Mouse (Mus musculus) midbrain, embryonic 13.5 days (tissue): Measurements from ENCODE around the gene Fgd1. TPM values are rescaled to one million over a fixed set of nuclear protein-coding genes. Genes with fewer than 3 reads are reported as not detected.
A peak's percentile ranks its signal among the peaks of the same experiment; 100 is the strongest.

ENCODE experiments used
- ATAC-seq: fragments of 200-750 bp; cut with Nextera tagmentation; 2 replicates; pipeline ENCODE4 v1.8.0; 2017; ENCODE audit warnings: mild to moderate bottlenecking, moderate TSS enrichment, moderate library complexity
- H3K27ac ChIP-seq: fragments of 300-500 bp; sonication (generic); 2 replicates; pipeline ENCODE4 v1.5.1; 2015; ENCODE audit warnings: inconsistent platforms, mild to moderate bottlenecking, moderate library complexity
- H3K27me3 ChIP-seq: fragments of 300-500 bp; sonication (generic); 2 replicates; pipeline ENCODE4 v1.6.1; 2015; ENCODE audit warnings: mild to moderate bottlenecking, inconsistent platforms
- H3K36me3 ChIP-seq: fragments of 300-500 bp; sonication (generic); 2 replicates; pipeline ENCODE4 v1.6.1; 2015; ENCODE audit warnings: mild to moderate bottlenecking, inconsistent platforms
- H3K4me1 ChIP-seq: fragments of 300-500 bp; sonication (generic); replicated peaks from 2 replicates; pipeline ENCODE4 v1.6.1; 2015; ENCODE audit warnings: inconsistent platforms
- H3K4me2 ChIP-seq: fragments of 300-500 bp; sonication (generic); replicated peaks from 2 replicates; pipeline ENCODE4 v1.6.1; 2015; ENCODE audit warnings: moderate library complexity, mild to moderate bottlenecking, inconsistent platforms
- H3K4me3 ChIP-seq: fragments of 300-500 bp; sonication (generic); replicated peaks from 2 replicates; pipeline ENCODE4 v1.5.1; 2015; ENCODE audit warnings: mild to moderate bottlenecking, inconsistent platforms
- H3K9ac ChIP-seq: fragments of 300-500 bp; sonication (generic); replicated peaks from 2 replicates; pipeline ENCODE4 v1.6.1; 2015; ENCODE audit warnings: mild to moderate bottlenecking, inconsistent platforms
- H3K9me3 ChIP-seq: fragments of 300-500 bp; sonication (generic); 2 replicates; pipeline ENCODE4 v1.6.1; 2016; ENCODE audit warnings: mild to moderate bottlenecking, inconsistent platforms
- WGBS: fragments of 180-500 bp; shearing (Covaris S2); methylation state at CpG from one replicate; pipeline ENCODE4 v1.1.7; 2015; 5-methylcytosine and 5-hydroxymethylcytosine counted together
- polyA plus RNA-seq: library from polyadenylated mRNA; unstranded; fragments of >200 nt; fragmentation: Nextera tagmentation; extraction: Ambion mirVana; gene quantifications from 2 replicates; pipeline ENCODE4 v1.2.1, GENCODE M21; 2015

Fgd1 gene
- 11.6 and 13.0 TPM in 2 replicates for polyA plus RNA-seq

GRCm38 (mm10) chrX:151045850-151046249, at the start of gene Fgd1:
Gene Fgd1 (plus strand): TSS chrX:151046150.
- H3K36me3 ChIP-seq = no peaks in the 10 kb centered on the region

GRCm38 (mm10) chrX:150996775-150997174, 49.2 kb upstream of the Fgd1 start:
- WGBS = 86% methylated on average over 3 of the region's 3 CpGs
- no peak overlapping the region for H3K4me3 ChIP-seq
- peaks cover 72% of the 10 kb centered on the region for H3K36me3 ChIP-seq
- no peak overlapping the region for H3K9ac ChIP-seq
- no peaks in the 10 kb centered on the region for H3K9me3 ChIP-seq
- no peaks in the 10 kb centered on the region for H3K4me1 ChIP-seq
- no peak for ATAC-seq
- H3K27me3 ChIP-seq = no peaks in the 10 kb centered on the region
- no peak overlapping the region for H3K4me2 ChIP-seq
- no peak overlapping the region for H3K27ac ChIP-seq

More at GRCm38 (mm10) chrX:151045850-151046249, at the start of gene Fgd1:
- Histone ChIP-seq H3K27me3 (no peaks in the 10 kb centered on the region), H3K4me1 (peaks cover 27% of the 10 kb centered on the region), H3K4me3 (peak within 1 kb of the TSS; percentile 69), H3K4me2 (peak within 1 kb of the TSS; percentile 69), H3K27ac (peak within 1 kb of the TSS; percentile 93), H3K9ac (peak within 1 kb of the TSS; percentile 84), H3K9me3 (no peaks in the 10 kb centered on the region)
- no peak for ATAC-seq
- WGBS = 97% methylated on average over 8 of the region's 8 CpGs

- H3K36me3 ChIP-seq = 0 out of 2 replicates have a peak, but pooled peaks cover 3% of the 10 kb centered on the region
- peak within 1 kb of the TSS; percentile 49 for H3K4me3 ChIP-seq
- no peaks in the 10 kb centered on the region for H3K9me3 ChIP-seq
- H3K27me3 ChIP-seq = peaks cover 3% of the 10 kb centered on the region; the same call in 1 of the 2 replicates
- H3K9ac ChIP-seq = peak within 1 kb of the TSS; percentile 61
- 23% methylated on average over 43 of the region's 43 CpGs for WGBS
- peak; percentile 99 for ATAC-seq
- peaks cover 7% of the 10 kb centered on the region; the same call in 1 of the 2 replicates for H3K4me1 ChIP-seq
- peak within 1 kb of the TSS; percentile 58 for H3K4me2 ChIP-seq
- H3K27ac ChIP-seq = peak within 1 kb of the TSS; percentile 84
These were observed 28.7 kb upstream of the Fgd1 start, which contains the start of gene Gnl3l for GRCm38 (mm10) chrX:151016938-151017877. Gene Gnl3l (minus strand): TSS chrX:151017322.

- no peak for ATAC-seq
- H3K4me1 ChIP-seq = peaks cover 7% of the 10 kb centered on the region; the same call in 1 of the 2 replicates
- WGBS = 12% methylated on average over 3 of the region's 3 CpGs
These were observed 28.1 kb upstream of the Fgd1 start for GRCm38 (mm10) chrX:151017897-151018296.

GRCm38 (mm10) chrX:151018798-151019197, 27.2 kb upstream of the Fgd1 start:
- Histone ChIP-seq H3K9ac (no peak overlapping the region), H3K4me1 (peaks cover 7% of the 10 kb centered on the region; the same call in 1 of the 2 replicates), H3K36me3 (0 out of 2 replicates have a peak, but pooled peaks cover 3% of the 10 kb centered on the region), H3K27ac (no peak overlapping the region), H3K9me3 (no peaks in the 10 kb centered on the region), H3K4me3 (peak overlapping the region; percentile 49; the same call in 1 of the 2 replicates), H3K4me2 (peak overlapping the region; percentile 58), H3K27me3 (peaks cover 3% of the 10 kb centered on the region; the same call in 1 of the 2 replicates)
- no peak for ATAC-seq
- 59% methylated on average over 3 of the region's 3 CpGs for WGBS

More at GRCm38 (mm10) chrX:151017897-151018296, 28.1 kb upstream of the Fgd1 start:
- Histone ChIP-seq H3K9me3 (no peaks in the 10 kb centered on the region), H3K27me3 (peaks cover 3% of the 10 kb centered on the region; the same call in 1 of the 2 replicates), H3K4me3 (peak overlapping the region; percentile 49), H3K36me3 (0 out of 2 replicates have a peak, but pooled peaks cover 3% of the 10 kb centered on the region), H3K27ac (peak overlapping the region; percentile 84), H3K4me2 (peak overlapping the region; percentile 58), H3K9ac (peak overlapping the region; percentile 56)

- H3K4me2 ChIP-seq = no peak overlapping the region
- H3K9ac ChIP-seq = no peak overlapping the region
- H3K4me3 ChIP-seq = no peak overlapping the region
- no peaks in the 10 kb centered on the region for H3K9me3 ChIP-seq
- ATAC-seq = no peak
- no peaks in the 10 kb centered on the region for H3K36me3 ChIP-seq
- no peaks in the 10 kb centered on the region; the same call in 1 of the 2 replicates for H3K27me3 ChIP-seq
- no peaks in the 10 kb centered on the region for H3K4me1 ChIP-seq
- 74% methylated on average over 3 of the region's 3 CpGs for WGBS
- no peak overlapping the region for H3K27ac ChIP-seq
These were observed 14.6 kb upstream of the Fgd1 start for GRCm38 (mm10) chrX:151031400-151031799.

GRCm38 (mm10) chrX:151041223-151041622, 4.7 kb upstream of the Fgd1 start:
- no peak overlapping the region for H3K4me3 ChIP-seq
- no peak for ATAC-seq
- no peaks in the 10 kb centered on the region for H3K9me3 ChIP-seq
- no peak overlapping the region for H3K4me2 ChIP-seq
- no peaks in the 10 kb centered on the region for H3K27me3 ChIP-seq
- no peak overlapping the region for H3K27ac ChIP-seq
- H3K9ac ChIP-seq = no peak overlapping the region
- H3K36me3 ChIP-seq = no peaks in the 10 kb centered on the region
- 54% methylated on average over 5 of the region's 5 CpGs for WGBS
- H3K4me1 ChIP-seq = no peaks in the 10 kb centered on the region

- Histone ChIP-seq H3K36me3 (no peaks in the 10 kb centered on the region), H3K27ac (peak overlapping the region; percentile 93), H3K4me3 (peak overlapping the region; percentile 69), H3K9ac (peak overlapping the region; percentile 84; the same call in 1 of the 2 replicates), H3K9me3 (no peaks in the 10 kb centered on the region), H3K4me1 (peaks cover 29% of the 10 kb centered on the region), H3K27me3 (no peaks in the 10 kb centered on the region), H3K4me2 (peak overlapping the region; percentile 69)
- no peak for ATAC-seq
- 51% methylated on average over 11 of the region's 11 CpGs for WGBS
These were observed 371 bp downstream of the Fgd1 start for GRCm38 (mm10) chrX:151046321-151046720.

- H3K4me2 ChIP-seq = peak overlapping the region; percentile 69
- peaks cover 29% of the 10 kb centered on the region for H3K4me1 ChIP-seq
- 31% methylated on average over 36 of the region's 62 CpGs for WGBS
- peak overlapping the region; percentile 93 for H3K27ac ChIP-seq
- ATAC-seq = peak; percentile 92
- H3K27me3 ChIP-seq = no peaks in the 10 kb centered on the region
- no peaks in the 10 kb centered on the region for H3K36me3 ChIP-seq
- peak overlapping the region; percentile 84 for H3K9ac ChIP-seq
- H3K4me3 ChIP-seq = peak overlapping the region; percentile 69
- H3K9me3 ChIP-seq = no peaks in the 10 kb centered on the region
These were observed 954 bp downstream of the Fgd1 start for GRCm38 (mm10) chrX:151046777-151047430.

- Histone ChIP-seq H3K4me1 (peaks cover 29% of the 10 kb centered on the region), H3K4me3 (peak overlapping the region; percentile 69), H3K27ac (peak overlapping the region; percentile 93), H3K27me3 (no peaks in the 10 kb centered on the region), H3K4me2 (peak overlapping the region; percentile 69), H3K9ac (peak overlapping the region; percentile 84), H3K36me3 (no peaks in the 10 kb centered on the region), H3K9me3 (no peaks in the 10 kb centered on the region)
- 38% methylated on average over 41 of the region's 56 CpGs for WGBS
- peak; percentile 71 for ATAC-seq
These were observed 1.6 kb downstream of the Fgd1 start for GRCm38 (mm10) chrX:151047431-151048058.

- Histone ChIP-seq H3K4me2 (peak overlapping the region; percentile 69), H3K9ac (no peak overlapping the region), H3K4me1 (peaks cover 29% of the 10 kb centered on the region), H3K9me3 (no peaks in the 10 kb centered on the region), H3K4me3 (no peak overlapping the region), H3K27ac (no peak overlapping the region), H3K27me3 (no peaks in the 10 kb centered on the region), H3K36me3 (no peaks in the 10 kb centered on the region)
- WGBS = 56% methylated on average over 8 of the region's 8 CpGs
- no peak for ATAC-seq
These were observed 3.8 kb downstream of the Fgd1 start for GRCm38 (mm10) chrX:151049661-151050215.
